Mouse (Mus musculus) kidney, adult 2 months (tissue): ENCODE measurements at regions not wholly inside any gene's neighbourhood (a gene's known extent, or its start where the extent isn't known, plus 50 kb on each side); places are given as distances from the start of the nearest gene placed in this dataset.

ENCODE experiments used
- CTCF ChIP-seq: fragments of 200-500 bp; conservative IDR thresholded peaks from 2 replicates; pipeline ENCODE4 v1.5.1; 2011; ENCODE audit warnings: low read depth, mild to moderate bottlenecking, control low read depth, low read length, moderate library complexity, mixed read lengths; ENCODE audit not compliant: insufficient read depth, insufficient read length
- POLR2A ChIP-seq: fragments of 200-500 bp; IDR thresholded peaks from one replicate; pipeline ENCODE4 v1.6.1; 2011; ENCODE audit warnings: low read depth, low read length, control low read depth

DNA sequence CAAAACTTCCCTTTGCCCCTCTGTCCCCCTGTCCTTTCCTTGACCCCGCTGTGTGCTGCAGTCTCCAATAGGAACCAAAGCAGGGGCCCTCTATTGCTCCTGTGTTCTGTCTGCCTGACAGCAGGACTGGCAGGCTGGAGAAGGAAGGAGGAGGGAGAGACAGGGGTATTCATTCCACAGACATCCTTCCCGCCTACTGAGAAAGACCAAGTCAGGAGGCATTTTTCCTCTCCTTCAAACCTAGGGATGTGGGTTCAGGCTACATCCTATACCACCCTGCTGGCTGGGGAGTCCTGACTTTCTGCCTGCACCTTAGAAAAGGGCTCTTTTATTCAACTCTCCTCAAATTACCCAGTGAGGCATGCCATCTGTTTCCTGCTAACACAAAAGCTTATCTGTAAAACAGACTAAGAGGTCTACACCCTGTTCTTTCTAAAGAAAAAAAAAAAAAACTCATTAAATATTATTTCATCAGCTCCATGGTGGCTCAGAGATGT lies 270.9 kb upstream of the Gpc5 start:
- no peak for TF ChIP-seq CTCF
- TF ChIP-seq POLR2A = no peak
